Mouse (Mus musculus) neural tube, embryonic 13.5 days (tissue): Measurements from ENCODE around the gene Fsip1. TPM values are rescaled to one million over a fixed set of nuclear protein-coding genes. Genes with fewer than 3 reads are reported as not detected.

ENCODE experiments used
- ATAC-seq: fragments of 200-750 bp; cut with Nextera tagmentation; 2 replicates; pipeline ENCODE4 v1.8.0; 2017; ENCODE audit warnings: low read depth, mild to moderate bottlenecking, moderate TSS enrichment, moderate library complexity
- H3K27ac ChIP-seq: fragments of 300-500 bp; sonication (generic); replicated peaks from 2 replicates; pipeline ENCODE4 v1.5.1; 2015; ENCODE audit warnings: moderate library complexity, mild to moderate bottlenecking, inconsistent platforms
- H3K27me3 ChIP-seq: fragments of 300-500 bp; sonication (generic); 2 replicates; pipeline ENCODE4 v1.6.1; 2015; ENCODE audit warnings: mild to moderate bottlenecking, inconsistent platforms
- H3K36me3 ChIP-seq: fragments of 300-500 bp; sonication (generic); 2 replicates; pipeline ENCODE4 v1.6.1; 2015; ENCODE audit warnings: mild to moderate bottlenecking, inconsistent platforms
- H3K4me1 ChIP-seq: fragments of 300-500 bp; sonication (generic); replicated peaks from 2 replicates; pipeline ENCODE4 v1.6.1; 2015; ENCODE audit warnings: inconsistent platforms
- H3K4me2 ChIP-seq: fragments of 300-500 bp; sonication (generic); 2 replicates; pipeline ENCODE4 v1.6.1; 2015; ENCODE audit warnings: inconsistent platforms, mild to moderate bottlenecking, moderate library complexity
- H3K4me3 ChIP-seq: fragments of 300-500 bp; sonication (generic); 2 replicates; pipeline ENCODE4 v1.5.1; 2015; ENCODE audit warnings: mild to moderate bottlenecking, inconsistent platforms
- H3K9ac ChIP-seq: fragments of 300-500 bp; sonication (generic); 2 replicates; pipeline ENCODE4 v1.6.1; 2015; ENCODE audit warnings: moderate library complexity, mild to moderate bottlenecking, inconsistent platforms
- H3K9me3 ChIP-seq: fragments of 300-500 bp; sonication (generic); 2 replicates; pipeline ENCODE4 v1.6.1; 2016; ENCODE audit warnings: inconsistent platforms
- WGBS: fragments of 180-500 bp; shearing (Covaris S2); methylation state at CpG from one replicate; pipeline ENCODE4 v1.1.7; 2015; 5-methylcytosine and 5-hydroxymethylcytosine counted together
- polyA plus RNA-seq: library from polyadenylated mRNA; unstranded; fragments of >200 nt; fragmentation: Nextera tagmentation; extraction: Ambion mirVana; gene quantifications from 2 replicates; pipeline ENCODE4 v1.2.1, GENCODE M21; 2015

The Fsip1 gene
- polyA plus RNA-seq, 1 experiment from 2014 or later: 2.0 TPM

GRCm38 (mm10) chr2:118118515-118118914, 138.3 kb downstream of the Fsip1 start:
- ATAC-seq: no peak
- WGBS: 93% methylated on average over 7 of the region's 7 CpGs

GRCm38 (mm10) chr2:118118045-118118444, 138.7 kb downstream of the Fsip1 start:
- WGBS: 80% methylated on average over 6 of the region's 6 CpGs
- no peak overlapping the region for H3K4me2 ChIP-seq
- H3K9ac ChIP-seq: no peak overlapping the region
- H3K27me3 ChIP-seq: peaks cover 15% of the 10 kb centered on the region
- no peak overlapping the region for H3K27ac ChIP-seq
- peaks cover 23% of the 10 kb centered on the region for H3K4me1 ChIP-seq
- no peaks in the 10 kb centered on the region for H3K9me3 ChIP-seq
- no peak overlapping the region for H3K4me3 ChIP-seq
- no peak for ATAC-seq
- no peaks in the 10 kb centered on the region for H3K36me3 ChIP-seq

More at GRCm38 (mm10) chr2:118118515-118118914, 138.3 kb downstream of the Fsip1 start:
- no peak overlapping the region for H3K4me2 ChIP-seq
- no peak overlapping the region for H3K27ac ChIP-seq
- no peak overlapping the region for H3K4me3 ChIP-seq
- no peaks in the 10 kb centered on the region for H3K9me3 ChIP-seq
- H3K4me1 ChIP-seq: peaks cover 23% of the 10 kb centered on the region
- H3K9ac ChIP-seq: no peak overlapping the region
- H3K36me3 ChIP-seq: no peaks in the 10 kb centered on the region
- 0 out of 2 replicates have a peak, but pooled peaks cover 11% of the 10 kb centered on the region for H3K27me3 ChIP-seq

GRCm38 (mm10) chr2:118117401-118117800, 139.4 kb downstream of the Fsip1 start:
- 74% methylated on average over 11 of the region's 11 CpGs for WGBS
- Histone ChIP-seq H3K4me2 (no peak overlapping the region), H3K4me3 (no peak overlapping the region), H3K4me1 (peaks cover 23% of the 10 kb centered on the region), H3K27ac (no peak overlapping the region), H3K9ac (no peak overlapping the region), H3K27me3 (peaks cover 22% of the 10 kb centered on the region), H3K36me3 (no peaks in the 10 kb centered on the region), H3K9me3 (no peaks in the 10 kb centered on the region)
- ATAC-seq: no peak

- Histone ChIP-seq H3K36me3 (no peaks in the 10 kb centered on the region), H3K9me3 (no peaks in the 10 kb centered on the region), H3K4me3 (no peak overlapping the region), H3K27ac (no peak overlapping the region; the same call in 1 of the 2 replicates), H3K4me1 (peaks cover 27% of the 10 kb centered on the region), H3K4me2 (no peak overlapping the region), H3K9ac (no peak overlapping the region), H3K27me3 (peaks cover 27% of the 10 kb centered on the region)
- 68% methylated on average over 3 of the region's 3 CpGs for WGBS
- ATAC-seq: no peak
These were observed 139.9 kb downstream of the Fsip1 start for GRCm38 (mm10) chr2:118116754-118117290.

- peak; percentile 60; the same call in 1 of the 2 replicates for ATAC-seq
- no peak overlapping the region for H3K4me3 ChIP-seq
- H3K4me2 ChIP-seq: no peak overlapping the region
- H3K4me1 ChIP-seq: peaks cover 33% of the 10 kb centered on the region
- no peak overlapping the region for H3K27ac ChIP-seq
- H3K9me3 ChIP-seq: no peaks in the 10 kb centered on the region
- 39% methylated on average over 2 of the region's 2 CpGs for WGBS
- H3K27me3 ChIP-seq: peaks cover 29% of the 10 kb centered on the region
- no peak overlapping the region for H3K9ac ChIP-seq
- H3K36me3 ChIP-seq: no peaks in the 10 kb centered on the region
These were observed 140.6 kb downstream of the Fsip1 start for GRCm38 (mm10) chr2:118116180-118116579.

- no peaks in the 10 kb centered on the region for H3K36me3 ChIP-seq
- 76% methylated on average over 7 of the region's 7 CpGs for WGBS
- H3K4me2 ChIP-seq: no peak overlapping the region
- peaks cover 34% of the 10 kb centered on the region for H3K4me1 ChIP-seq
- ATAC-seq: 0 out of 2 replicates have a peak, but pooled peaks have one; percentile 8
- H3K9me3 ChIP-seq: no peaks in the 10 kb centered on the region
- H3K9ac ChIP-seq: no peak overlapping the region
- H3K4me3 ChIP-seq: no peak overlapping the region
- peaks cover 29% of the 10 kb centered on the region for H3K27me3 ChIP-seq
- H3K27ac ChIP-seq: no peak overlapping the region
These were observed 141.1 kb downstream of the Fsip1 start for GRCm38 (mm10) chr2:118115647-118116046.

- Histone ChIP-seq H3K4me2 (peak overlapping the region; percentile 82; the same call in 1 of the 2 replicates), H3K4me3 (no peak overlapping the region), H3K9ac (no peak overlapping the region), H3K27me3 (peaks cover 29% of the 10 kb centered on the region), H3K27ac (no peak overlapping the region), H3K36me3 (no peaks in the 10 kb centered on the region), H3K4me1 (peaks cover 38% of the 10 kb centered on the region), H3K9me3 (no peaks in the 10 kb centered on the region)
- ATAC-seq: no peak
- 73% methylated on average over 10 of the region's 10 CpGs for WGBS
These were observed 142.1 kb downstream of the Fsip1 start for GRCm38 (mm10) chr2:118114671-118115070.

- 0 out of 2 replicates have a peak overlapping the region, but pooled peaks have one; percentile 47 for H3K4me3 ChIP-seq
- no peak overlapping the region for H3K9ac ChIP-seq
- no peak overlapping the region for H3K27ac ChIP-seq
- H3K36me3 ChIP-seq: no peaks in the 10 kb centered on the region
- no peak for ATAC-seq
- peaks cover 38% of the 10 kb centered on the region for H3K4me1 ChIP-seq
- H3K27me3 ChIP-seq: peaks cover 29% of the 10 kb centered on the region
- no peaks in the 10 kb centered on the region for H3K9me3 ChIP-seq
- peak overlapping the region; percentile 82 for H3K4me2 ChIP-seq
- WGBS: 57% methylated on average over 8 of the region's 8 CpGs
These were observed 142.8 kb downstream of the Fsip1 start for GRCm38 (mm10) chr2:118113808-118114524.

GRCm38 (mm10) chr2:118112846-118113479, 143.8 kb downstream of the Fsip1 start:
- Histone ChIP-seq H3K36me3 (no peaks in the 10 kb centered on the region), H3K9me3 (no peaks in the 10 kb centered on the region), H3K4me3 (peak overlapping the region; percentile 47), H3K27me3 (peaks cover 29% of the 10 kb centered on the region), H3K9ac (peak overlapping the region; percentile 69; the same call in 1 of the 2 replicates), H3K4me1 (peaks cover 38% of the 10 kb centered on the region), H3K4me2 (peak overlapping the region; percentile 82), H3K27ac (no peak overlapping the region)
- no peak for ATAC-seq
- WGBS: 71% methylated on average over 21 of the region's 21 CpGs

GRCm38 (mm10) chr2:118112438-118112837, 144.3 kb downstream of the Fsip1 start:
- Histone ChIP-seq H3K4me2 (peak overlapping the region; percentile 82), H3K9ac (peak overlapping the region; percentile 69; the same call in 1 of the 2 replicates), H3K36me3 (no peaks in the 10 kb centered on the region), H3K27ac (no peak overlapping the region), H3K4me1 (peaks cover 38% of the 10 kb centered on the region), H3K9me3 (no peaks in the 10 kb centered on the region), H3K4me3 (peak overlapping the region; percentile 47), H3K27me3 (peaks cover 29% of the 10 kb centered on the region)
- ATAC-seq: no peak
- WGBS: 22% methylated on average over 5 of the region's 5 CpGs

- Histone ChIP-seq H3K36me3 (no peaks in the 10 kb centered on the region), H3K4me3 (peak within 1 kb of the TSS; percentile 47), H3K27me3 (peaks cover 29% of the 10 kb centered on the region), H3K4me2 (peak within 1 kb of the TSS; percentile 82), H3K9ac (peak within 1 kb of the TSS; percentile 69), H3K4me1 (peaks cover 34% of the 10 kb centered on the region), H3K9me3 (no peaks in the 10 kb centered on the region), H3K27ac (no peak within 1 kb of the TSS)
- under 1% methylated on average over 34 of the region's 36 CpGs for WGBS
- peak; percentile 74 for ATAC-seq
These were observed 145.2 kb downstream of the Fsip1 start, which contains the start of gene Thbs1 for GRCm38 (mm10) chr2:118111488-118112131. TSS of gene Thbs1 (plus strand) at chr2:118111876.

- H3K4me1 ChIP-seq: peaks cover 29% of the 10 kb centered on the region
- peak; percentile 90 for ATAC-seq
- under 1% methylated on average over 16 of the region's 16 CpGs for WGBS
- H3K27ac ChIP-seq: no peak overlapping the region
- peak overlapping the region; percentile 69 for H3K9ac ChIP-seq
- no peaks in the 10 kb centered on the region for H3K9me3 ChIP-seq
- H3K4me3 ChIP-seq: peak overlapping the region; percentile 47
- H3K4me2 ChIP-seq: peak overlapping the region; percentile 82
- H3K36me3 ChIP-seq: no peaks in the 10 kb centered on the region
- H3K27me3 ChIP-seq: peaks cover 29% of the 10 kb centered on the region
These were observed 145.7 kb downstream of the Fsip1 start for GRCm38 (mm10) chr2:118111116-118111487.
